Mouse (Mus musculus) neural tube, embryonic 14.5 days (tissue): ENCODE measurements around the gene Gm20388. TPM values are rescaled to one million over a fixed set of nuclear protein-coding genes. Genes with fewer than 3 reads are reported as not detected.

Experiments
- ATAC-seq: fragments of 200-750 bp; cut with Nextera tagmentation; 2 replicates; pipeline ENCODE4 v1.8.0; 2017; ENCODE audit warnings: low read depth, mild to moderate bottlenecking, moderate TSS enrichment, moderate library complexity
- H3K27ac ChIP-seq: fragments of 300-500 bp; sonication (generic); 2 replicates; pipeline ENCODE4 v1.5.1; 2014; ENCODE audit warnings: low read depth, mild to moderate bottlenecking, control low read depth, low read length, moderate library complexity, mixed read lengths
- H3K27me3 ChIP-seq: fragments of 300-500 bp; sonication (generic); 2 replicates; pipeline ENCODE4 v1.6.1; 2014; ENCODE audit warnings: low read length; ENCODE audit not compliant: control insufficient read depth, insufficient read depth
- H3K36me3 ChIP-seq: fragments of 300-500 bp; sonication (generic); 2 replicates; pipeline ENCODE4 v1.6.1; 2014; ENCODE audit warnings: low read length, mixed read lengths; ENCODE audit not compliant: control insufficient read depth, insufficient read depth
- H3K4me1 ChIP-seq: fragments of 300-500 bp; sonication (generic); 2 replicates; pipeline ENCODE4 v1.6.1; 2014; ENCODE audit warnings: low read length; ENCODE audit not compliant: control insufficient read depth, insufficient read depth
- H3K4me2 ChIP-seq: fragments of 300-500 bp; sonication (generic); 2 replicates; pipeline ENCODE4 v1.6.1; 2014; ENCODE audit warnings: mild to moderate bottlenecking, low read depth, low read length, control low read depth
- H3K4me3 ChIP-seq: fragments of 300-500 bp; sonication (generic); 2 replicates; pipeline ENCODE4 v1.5.1; 2014; ENCODE audit warnings: low read depth, low read length, control low read depth, mixed read lengths
- H3K9ac ChIP-seq: fragments of 300-500 bp; sonication (generic); replicated peaks from 2 replicates; pipeline ENCODE4 v1.6.1; 2014; ENCODE audit warnings: low read depth, mild to moderate bottlenecking, control low read depth, low read length, mixed read lengths
- H3K9me3 ChIP-seq: fragments of 300-500 bp; sonication (generic); 2 replicates; pipeline ENCODE4 v1.6.1; 2016; ENCODE audit warnings: low read length; ENCODE audit not compliant: control insufficient read depth
- WGBS: fragments of 180-500 bp; shearing (Covaris S2); extraction: QIAGEN DNeasy Blood & Tissue Kit; methylation state at CpG from one replicate; pipeline ENCODE4 v1.1.7; 2014; 5-methylcytosine and 5-hydroxymethylcytosine counted together
- polyA plus RNA-seq: library from polyadenylated mRNA; unstranded; fragments of >200 nt; fragmentation: Nextera tagmentation; extraction: Ambion mirVana; gene quantifications from 2 replicates; pipeline ENCODE4 v1.2.1, GENCODE M21; 2014

Gene Gm20388
- polyA plus RNA-seq, 1 experiment from 2014 or later, result 10.3 TPM

DNA sequence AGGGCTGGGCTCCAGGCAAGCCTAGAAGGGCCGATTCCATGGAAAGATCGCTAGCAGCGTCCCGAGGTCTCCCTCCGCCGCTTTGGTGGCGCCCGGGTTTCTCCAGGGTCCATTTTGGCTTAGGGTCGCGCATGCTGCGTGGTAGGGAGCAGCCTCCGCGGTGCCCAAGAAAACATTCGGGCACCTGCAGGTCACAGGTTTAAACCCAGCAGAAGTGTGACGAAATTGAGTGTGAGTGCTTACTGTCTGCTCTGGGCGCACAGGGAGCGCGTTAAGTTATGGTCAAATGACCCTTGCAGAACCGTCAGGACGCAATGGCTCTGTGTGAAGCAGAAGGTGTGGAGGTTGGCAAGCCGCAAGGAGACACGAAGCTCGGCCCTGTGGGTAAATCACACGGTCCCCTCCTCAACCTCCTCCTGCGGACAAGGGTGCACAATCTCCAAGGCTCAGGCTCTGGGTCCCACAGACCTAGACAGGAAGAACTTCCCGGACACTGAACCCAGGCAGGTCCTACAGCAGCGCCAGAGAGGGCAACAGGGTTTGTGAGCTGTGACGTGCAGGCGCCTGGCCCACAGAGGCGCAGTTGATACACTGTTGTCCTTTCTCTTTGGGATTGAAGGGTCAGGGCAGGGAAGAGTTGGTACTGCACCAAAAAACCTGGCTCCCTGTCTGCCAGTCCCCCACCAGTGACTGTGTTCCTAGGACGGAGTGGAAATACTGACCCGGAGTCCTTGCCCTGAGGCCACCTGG lies 1179.2 kb downstream of the Gm20388 start:
- H3K4me3 ChIP-seq, result no peak overlapping the region
- WGBS, result 5% methylated on average over 32 of the region's 32 CpGs
- peaks cover 76% of the 10 kb centered on the region for H3K27me3 ChIP-seq
- no peak overlapping the region for H3K4me2 ChIP-seq
- no peaks in the 10 kb centered on the region for H3K9me3 ChIP-seq
- H3K9ac ChIP-seq, result no peak overlapping the region
- H3K36me3 ChIP-seq, result no peaks in the 10 kb centered on the region
- no peak for ATAC-seq
- no peaks in the 10 kb centered on the region for H3K4me1 ChIP-seq
- H3K27ac ChIP-seq, result no peak overlapping the region

DNA sequence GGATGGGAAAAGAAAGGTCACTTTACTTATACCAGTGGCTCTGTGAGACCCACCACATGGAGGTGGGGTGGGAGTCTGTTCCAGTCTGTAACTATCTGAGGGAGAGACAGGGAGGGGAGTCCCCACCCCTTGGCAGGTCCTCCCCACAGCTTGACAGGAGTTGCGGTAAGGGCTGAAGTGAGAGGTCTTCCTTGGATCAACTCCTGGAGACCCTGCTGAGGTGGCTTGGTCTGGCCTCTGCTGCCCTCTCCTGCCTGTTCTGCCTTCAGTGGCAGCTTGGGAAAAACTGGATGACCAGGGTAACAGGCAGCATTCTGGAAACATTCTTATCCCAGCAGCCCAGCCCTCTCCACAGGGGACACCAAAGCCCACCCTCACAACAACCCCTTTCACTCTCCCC lies 1180.1 kb downstream of the Gm20388 start:
- no peak overlapping the region for H3K27ac ChIP-seq
- H3K4me1 ChIP-seq, result no peaks in the 10 kb centered on the region
- WGBS, result 0% methylated on average over 1 of the region's 1 CpGs
- ATAC-seq, result no peak
- H3K27me3 ChIP-seq, result peaks cover 67% of the 10 kb centered on the region
- H3K4me3 ChIP-seq, result no peak overlapping the region
- H3K36me3 ChIP-seq, result no peaks in the 10 kb centered on the region
- H3K4me2 ChIP-seq, result no peak overlapping the region
- H3K9me3 ChIP-seq, result no peaks in the 10 kb centered on the region
- no peak overlapping the region for H3K9ac ChIP-seq

GRCm38 (mm10) chr8:121092141-121092540 lies 1181.5 kb downstream of the Gm20388 start:
- peak; percentile 28; the same call in 1 of the 2 replicates for ATAC-seq
- H3K27me3 ChIP-seq, result peaks cover 52% of the 10 kb centered on the region
- H3K4me3 ChIP-seq, result no peak overlapping the region
- no peaks in the 10 kb centered on the region for H3K9me3 ChIP-seq
- 36% methylated on average over 6 of the region's 6 CpGs for WGBS
- H3K9ac ChIP-seq, result no peak overlapping the region
- peaks cover 1% of the 10 kb centered on the region; the same call in 1 of the 2 replicates for H3K36me3 ChIP-seq
- no peaks in the 10 kb centered on the region for H3K4me1 ChIP-seq
- H3K4me2 ChIP-seq, result no peak overlapping the region
- H3K27ac ChIP-seq, result no peak overlapping the region

DNA sequence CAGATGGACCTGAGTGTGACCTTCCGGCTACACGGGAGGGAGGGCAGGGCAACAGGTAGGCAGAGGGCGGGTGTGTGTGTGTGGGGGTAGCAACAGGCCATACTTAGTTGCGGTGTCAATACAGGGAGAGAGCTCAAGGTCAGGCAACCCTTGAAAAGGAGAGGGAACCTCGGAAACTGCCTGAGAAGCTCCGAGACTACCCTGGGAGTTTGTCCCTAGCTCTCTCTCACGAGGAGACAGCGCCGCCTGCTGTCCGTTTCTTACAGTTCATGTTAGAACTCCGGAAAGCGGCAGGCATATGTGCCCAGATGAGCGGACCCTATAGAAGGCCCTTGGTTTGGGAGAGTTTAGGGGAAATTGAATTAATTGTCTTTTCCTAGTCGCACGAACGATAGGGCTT lies 1182.0 kb downstream of the Gm20388 start:
- no peak overlapping the region for H3K4me3 ChIP-seq
- ATAC-seq, result peak; percentile 41
- H3K4me1 ChIP-seq, result no peaks in the 10 kb centered on the region
- H3K9me3 ChIP-seq, result no peaks in the 10 kb centered on the region
- WGBS, result 3% methylated on average over 16 of the region's 16 CpGs
- H3K4me2 ChIP-seq, result no peak overlapping the region
- no peak overlapping the region for H3K9ac ChIP-seq
- H3K27ac ChIP-seq, result no peak overlapping the region
- H3K27me3 ChIP-seq, result peaks cover 48% of the 10 kb centered on the region
- peaks cover 6% of the 10 kb centered on the region; the same call in 1 of the 2 replicates for H3K36me3 ChIP-seq

GRCm38 (mm10) chr8:121093496-121093895 lies 1182.9 kb downstream of the Gm20388 start:
- H3K27ac ChIP-seq, result no peak overlapping the region
- peaks cover 43% of the 10 kb centered on the region for H3K27me3 ChIP-seq
- ATAC-seq, result no peak
- no peak overlapping the region for H3K9ac ChIP-seq
- no peaks in the 10 kb centered on the region for H3K9me3 ChIP-seq
- no peaks in the 10 kb centered on the region for H3K4me1 ChIP-seq
- H3K4me3 ChIP-seq, result no peak overlapping the region
- no peak overlapping the region for H3K4me2 ChIP-seq
- 56% methylated on average over 6 of the region's 6 CpGs for WGBS
- H3K36me3 ChIP-seq, result peaks cover 6% of the 10 kb centered on the region; the same call in 1 of the 2 replicates

DNA sequence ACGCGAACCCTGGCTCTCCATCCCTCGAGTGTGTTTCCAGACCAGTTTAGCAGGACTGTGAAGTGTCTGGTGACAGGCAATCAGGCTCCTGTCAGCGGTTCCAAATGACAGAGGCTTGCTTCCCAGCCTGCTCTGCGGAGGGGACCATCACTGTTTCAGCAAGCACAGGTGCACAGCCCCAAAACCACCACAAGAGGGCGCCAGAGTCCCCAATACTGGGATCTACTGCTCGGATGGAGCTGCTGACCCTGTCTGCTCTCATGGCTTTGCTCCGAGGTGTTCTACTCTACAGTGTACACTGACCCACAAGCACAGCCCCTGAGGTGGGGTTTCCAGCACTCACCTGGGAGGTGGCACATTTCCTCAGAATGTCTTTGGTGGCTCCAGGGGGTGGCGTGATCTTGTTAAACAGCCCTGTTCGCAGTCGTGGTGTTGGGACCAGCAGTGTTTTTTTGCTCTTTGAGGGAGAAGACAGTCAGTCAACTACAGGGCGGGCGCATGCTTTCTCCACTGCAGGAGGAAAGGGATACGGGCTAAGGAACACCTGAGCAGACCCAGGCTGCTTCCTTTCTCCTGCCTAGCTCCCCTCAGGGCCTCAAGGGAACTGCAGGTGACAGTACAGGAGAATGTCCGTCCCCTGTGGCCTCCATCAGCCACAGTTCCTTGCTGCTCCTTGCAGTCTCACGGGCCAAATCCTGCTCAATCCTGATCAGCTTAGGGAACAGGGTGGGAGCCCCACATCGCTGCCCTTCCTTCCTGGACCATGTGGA lies 1193.6 kb downstream of the Gm20388 start:
- 0 out of 2 replicates have a peak, but pooled peaks cover 5% of the 10 kb centered on the region for H3K4me1 ChIP-seq
- 52% methylated on average over 17 of the region's 17 CpGs for WGBS
- no peak overlapping the region for H3K9ac ChIP-seq
- no peaks in the 10 kb centered on the region for H3K27me3 ChIP-seq
- ATAC-seq, result peak; percentile 18; the same call in 1 of the 2 replicates
- no peaks in the 10 kb centered on the region for H3K9me3 ChIP-seq
- no peak overlapping the region for H3K27ac ChIP-seq
- H3K4me3 ChIP-seq, result no peak overlapping the region
- H3K36me3 ChIP-seq, result peaks cover 23% of the 10 kb centered on the region
- H3K4me2 ChIP-seq, result no peak overlapping the region

- 0 out of 2 replicates have a peak, but pooled peaks cover 5% of the 10 kb centered on the region for H3K4me1 ChIP-seq
- peak within 1 kb of the TSS; percentile 84 for H3K4me2 ChIP-seq
- no peaks in the 10 kb centered on the region for H3K9me3 ChIP-seq
- peak within 1 kb of the TSS; percentile 87 for H3K9ac ChIP-seq
- H3K27me3 ChIP-seq, result peaks cover 3% of the 10 kb centered on the region; the same call in 1 of the 2 replicates
- H3K4me3 ChIP-seq, result peak within 1 kb of the TSS; percentile 84
- peak; percentile 93 for ATAC-seq
- WGBS, result 2% methylated on average over 75 of the region's 75 CpGs
- H3K27ac ChIP-seq, result peak within 1 kb of the TSS; percentile 89
- 0 out of 2 replicates have a peak, but pooled peaks cover 13% of the 10 kb centered on the region for H3K36me3 ChIP-seq
Measured at GRCm38 (mm10) chr8:121107668-121108656, 1197.3 kb downstream of the Gm20388 start, which contains the start of gene Mthfsd. Gene Mthfsd (minus strand): TSS chr8:121108392.

DNA sequence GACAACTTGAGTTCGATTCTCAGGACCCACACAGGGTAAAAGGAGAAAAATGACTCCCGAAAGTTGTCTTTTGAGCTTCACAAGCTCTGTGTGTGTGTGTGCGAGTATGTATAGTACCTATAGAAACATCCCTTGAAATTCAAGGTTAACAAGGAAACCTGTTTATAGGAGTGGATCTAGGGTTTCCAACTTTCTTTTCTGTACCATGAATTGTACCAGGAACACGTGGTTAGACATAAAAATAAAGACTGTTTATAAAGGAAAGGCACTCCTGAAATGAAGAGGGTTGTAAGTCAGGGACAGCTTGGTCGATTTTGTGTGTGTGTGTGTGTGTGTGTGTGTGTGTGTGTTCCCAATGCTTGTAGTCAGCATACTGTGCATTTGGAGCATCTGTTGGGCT lies 1198.0 kb downstream of the Gm20388 start:
- ATAC-seq, result no peak
- 0 out of 2 replicates have a peak, but pooled peaks cover 5% of the 10 kb centered on the region for H3K4me1 ChIP-seq
- peak overlapping the region; percentile 84 for H3K4me3 ChIP-seq
- H3K9me3 ChIP-seq, result no peaks in the 10 kb centered on the region
- WGBS, result 14% methylated on average over 5 of the region's 5 CpGs
- peaks cover 6% of the 10 kb centered on the region for H3K27me3 ChIP-seq
- peak overlapping the region; percentile 87 for H3K9ac ChIP-seq
- peak overlapping the region; percentile 84 for H3K4me2 ChIP-seq
- 0 out of 2 replicates have a peak, but pooled peaks cover 13% of the 10 kb centered on the region for H3K36me3 ChIP-seq
- no peak overlapping the region; the same call in 1 of the 2 replicates for H3K27ac ChIP-seq
